Mouse (Mus musculus) forebrain, embryonic 10.5 days (tissue): ENCODE results near the gene Vps35l. TPM values are rescaled to one million over a fixed set of nuclear protein-coding genes. Genes with fewer than 3 reads are reported as not detected.

Source experiments
- DNase-seq: peaks from one replicate; pipeline ENCODE4 v3.0.0-alpha.2; 2017; ENCODE audit warnings: low spot score; ENCODE audit errors: extremely low spot score
- H3K27ac ChIP-seq: fragments of 300-500 bp; sonication (generic); 2 replicates; pipeline ENCODE4 v1.5.1; 2016; ENCODE audit warnings: mild to moderate bottlenecking
- H3K27me3 ChIP-seq: fragments of 300-500 bp; sonication (generic); 2 replicates; pipeline ENCODE4 v1.6.1; 2016; ENCODE audit warnings: mild to moderate bottlenecking; ENCODE audit not compliant: poor library complexity, severe bottlenecking
- H3K36me3 ChIP-seq: fragments of 300-500 bp; sonication (generic); replicated peaks from 2 replicates; pipeline ENCODE4 v1.6.1; 2016; ENCODE audit warnings: mild to moderate bottlenecking, moderate library complexity
- H3K4me1 ChIP-seq: fragments of 300-500 bp; sonication (generic); 2 replicates; pipeline ENCODE4 v1.6.1; 2016
- H3K4me3 ChIP-seq: fragments of 300-500 bp; sonication (generic); 2 replicates; pipeline ENCODE4 v1.5.1; 2016; ENCODE audit warnings: mild to moderate bottlenecking, moderate library complexity
- H3K9me3 ChIP-seq: fragments of 300-500 bp; sonication (generic); 2 replicates; pipeline ENCODE4 v1.6.1; 2016; ENCODE audit warnings: mild to moderate bottlenecking, moderate library complexity
- WGBS: fragments of 180-500 bp; shearing (Covaris S2); methylation state at CpG from one replicate; pipeline ENCODE4 v1.1.7; 2016; 5-methylcytosine and 5-hydroxymethylcytosine counted together
- polyA plus RNA-seq: library from polyadenylated mRNA; unstranded; fragments of >200 nt; fragmentation: Nextera tagmentation; extraction: Ambion mirVana; gene quantifications from 2 replicates; pipeline ENCODE4 v1.2.1, GENCODE M21; 2016

Vps35l gene
- polyA plus RNA-seq, 1 experiment from 2014 or later, result 63.1 TPM

- Histone ChIP-seq H3K27me3 (no peaks in the 10 kb centered on the region), H3K27ac (no peak overlapping the region), H3K36me3 (peaks cover 16% of the 10 kb centered on the region), H3K4me3 (no peak overlapping the region), H3K4me1 (peaks cover 24% of the 10 kb centered on the region), H3K9me3 (no peaks in the 10 kb centered on the region)
- no peak for DNase-seq
- 72% methylated on average over 5 of the region's 5 CpGs for WGBS
These were observed 29.2 kb upstream of the Vps35l start for GRCm38 (mm10) chr7:118710776-118711175.

GRCm38 (mm10) chr7:118712228-118713173 lies 27.5 kb upstream of the Vps35l start, which contains the start of gene Ccp110:
TSS of gene Ccp110 (plus strand) at chr7:118712552.
- Histone ChIP-seq H3K9me3 (no peaks in the 10 kb centered on the region), H3K4me3 (peak within 1 kb of the TSS; percentile 92), H3K4me1 (peaks cover 16% of the 10 kb centered on the region), H3K27me3 (no peaks in the 10 kb centered on the region), H3K36me3 (peaks cover 28% of the 10 kb centered on the region), H3K27ac (peak within 1 kb of the TSS; percentile 88)
- peak; percentile 94 for DNase-seq
- 1% methylated on average over 48 of the region's 48 CpGs for WGBS

GRCm38 (mm10) chr7:118714873-118715272 lies 25.2 kb upstream of the Vps35l start:
- H3K27me3 ChIP-seq, result no peaks in the 10 kb centered on the region
- peaks cover 51% of the 10 kb centered on the region for H3K36me3 ChIP-seq
- H3K27ac ChIP-seq, result no peak overlapping the region
- peaks cover 16% of the 10 kb centered on the region for H3K4me1 ChIP-seq
- H3K9me3 ChIP-seq, result no peaks in the 10 kb centered on the region
- no peak overlapping the region for H3K4me3 ChIP-seq
- WGBS, result 93% methylated on average over 1 of the region's 1 CpGs
- no peak for DNase-seq

GRCm38 (mm10) chr7:118718066-118718465 lies 22.0 kb upstream of the Vps35l start:
- Histone ChIP-seq H3K36me3 (peaks cover 83% of the 10 kb centered on the region), H3K4me1 (peaks cover 12% of the 10 kb centered on the region), H3K9me3 (no peaks in the 10 kb centered on the region), H3K27me3 (no peaks in the 10 kb centered on the region), H3K27ac (no peak overlapping the region), H3K4me3 (no peak overlapping the region)
- no peak for DNase-seq
- WGBS, result 96% methylated on average over 4 of the region's 4 CpGs

GRCm38 (mm10) chr7:118723927-118724326 lies 16.1 kb upstream of the Vps35l start:
- no peak for DNase-seq
- WGBS, result 89% methylated on average over 9 of the region's 9 CpGs
- H3K36me3 ChIP-seq, result peaks cover 96% of the 10 kb centered on the region

GRCm38 (mm10) chr7:118725459-118725858 lies 14.6 kb upstream of the Vps35l start:
- Histone ChIP-seq H3K27ac (no peak overlapping the region), H3K4me1 (no peaks in the 10 kb centered on the region), H3K27me3 (no peaks in the 10 kb centered on the region), H3K36me3 (peaks cover 96% of the 10 kb centered on the region), H3K4me3 (no peak overlapping the region), H3K9me3 (no peaks in the 10 kb centered on the region)
- 86% methylated on average over 2 of the region's 2 CpGs for WGBS
- no peak for DNase-seq

More at GRCm38 (mm10) chr7:118723927-118724326, 16.1 kb upstream of the Vps35l start:
- no peak overlapping the region for H3K27ac ChIP-seq
- H3K9me3 ChIP-seq, result no peaks in the 10 kb centered on the region
- H3K27me3 ChIP-seq, result no peaks in the 10 kb centered on the region
- no peaks in the 10 kb centered on the region for H3K4me1 ChIP-seq
- no peak overlapping the region for H3K4me3 ChIP-seq

GRCm38 (mm10) chr7:118728846-118729587 lies 11.0 kb upstream of the Vps35l start:
- WGBS, result 95% methylated on average over 13 of the region's 13 CpGs
- H3K9me3 ChIP-seq, result no peaks in the 10 kb centered on the region
- H3K27me3 ChIP-seq, result no peaks in the 10 kb centered on the region
- H3K27ac ChIP-seq, result no peak overlapping the region
- no peak overlapping the region for H3K4me3 ChIP-seq
- peaks cover 96% of the 10 kb centered on the region for H3K36me3 ChIP-seq
- DNase-seq, result no peak
- H3K4me1 ChIP-seq, result no peaks in the 10 kb centered on the region

- no peak overlapping the region for H3K27ac ChIP-seq
- no peaks in the 10 kb centered on the region for H3K27me3 ChIP-seq
- no peaks in the 10 kb centered on the region for H3K4me1 ChIP-seq
- no peak overlapping the region for H3K4me3 ChIP-seq
- 89% methylated on average over 3 of the region's 3 CpGs for WGBS
- no peak for DNase-seq
- peaks cover 92% of the 10 kb centered on the region for H3K36me3 ChIP-seq
- no peaks in the 10 kb centered on the region for H3K9me3 ChIP-seq
These were observed 8.2 kb upstream of the Vps35l start for GRCm38 (mm10) chr7:118731781-118732180.

GRCm38 (mm10) chr7:118733225-118733624 lies 6.8 kb upstream of the Vps35l start:
- H3K4me3 ChIP-seq, result no peak overlapping the region
- no peaks in the 10 kb centered on the region for H3K9me3 ChIP-seq
- no peaks in the 10 kb centered on the region for H3K4me1 ChIP-seq
- no peak overlapping the region for H3K27ac ChIP-seq
- H3K36me3 ChIP-seq, result peaks cover 83% of the 10 kb centered on the region
- DNase-seq, result no peak
- no peaks in the 10 kb centered on the region for H3K27me3 ChIP-seq
- 92% methylated on average over 13 of the region's 13 CpGs for WGBS

GRCm38 (mm10) chr7:118738730-118739129 lies 1.3 kb upstream of the Vps35l start:
- DNase-seq, result no peak
- H3K9me3 ChIP-seq, result no peaks in the 10 kb centered on the region
- H3K4me3 ChIP-seq, result no peak overlapping the region
- WGBS, result 67% methylated on average over 1 of the region's 1 CpGs
- no peaks in the 10 kb centered on the region for H3K27me3 ChIP-seq
- no peak overlapping the region for H3K27ac ChIP-seq
- peaks cover 34% of the 10 kb centered on the region for H3K36me3 ChIP-seq
- peaks cover 18% of the 10 kb centered on the region for H3K4me1 ChIP-seq

GRCm38 (mm10) chr7:118740532-118741338 lies 709 bp downstream of the Vps35l start:
- Histone ChIP-seq H3K4me3 (peak overlapping the region; percentile 76), H3K27ac (peak overlapping the region; percentile 85), H3K36me3 (peaks cover 24% of the 10 kb centered on the region), H3K27me3 (no peaks in the 10 kb centered on the region), H3K9me3 (no peaks in the 10 kb centered on the region), H3K4me1 (peaks cover 18% of the 10 kb centered on the region)
- WGBS, result 2% methylated on average over 41 of the region's 41 CpGs
- DNase-seq, result peak; percentile 97

GRCm38 (mm10) chr7:118742278-118742677 lies 2.3 kb downstream of the Vps35l start:
- Histone ChIP-seq H3K4me1 (peaks cover 18% of the 10 kb centered on the region), H3K36me3 (peaks cover 25% of the 10 kb centered on the region), H3K27ac (no peak overlapping the region), H3K9me3 (no peaks in the 10 kb centered on the region), H3K27me3 (no peaks in the 10 kb centered on the region), H3K4me3 (peak overlapping the region; percentile 76; the same call in 1 of the 2 replicates)
- no peak for DNase-seq
- 87% methylated on average over 6 of the region's 6 CpGs for WGBS
